Mouse (Mus musculus): ENCODE data around the gene Igsf21.
A peak's percentile ranks its signal among the peaks of the same experiment; 100 is the strongest.

Igsf21 gene

DNA sequence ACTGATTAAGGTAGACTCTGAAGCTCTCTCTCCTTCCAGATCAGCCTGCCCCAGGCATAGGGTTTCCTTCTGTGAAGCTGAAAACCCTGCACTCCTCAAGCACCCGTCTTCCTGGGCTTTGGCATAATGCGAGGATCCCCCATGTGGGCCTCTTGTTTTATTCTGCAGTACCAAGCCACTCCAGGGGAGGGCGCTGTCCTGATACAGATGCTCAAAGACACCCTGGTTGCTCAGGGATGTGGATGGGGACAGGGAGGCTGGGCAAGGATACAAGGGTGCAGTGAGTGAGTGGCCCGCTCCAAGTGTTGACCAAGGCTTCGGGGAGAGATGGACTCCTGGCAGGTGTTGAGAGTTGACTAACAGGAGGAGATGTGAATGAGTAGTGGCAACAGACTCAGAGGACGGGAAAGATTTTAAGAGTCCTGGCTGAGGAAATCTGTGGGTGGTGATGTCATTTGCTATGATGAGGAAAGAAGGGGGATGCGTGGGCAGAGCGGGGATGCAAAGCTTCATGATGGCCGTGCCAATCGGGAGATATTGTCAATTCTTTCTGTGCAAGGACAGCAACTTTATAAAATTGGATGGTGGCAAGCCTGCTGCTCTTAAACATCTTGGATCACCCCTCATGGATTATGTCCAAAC, 102.6 kb downstream of the Igsf21 start:
- peak; percentile 55 for DNase-seq (ENCODE audit: low read depth, low spot score)

DNA sequence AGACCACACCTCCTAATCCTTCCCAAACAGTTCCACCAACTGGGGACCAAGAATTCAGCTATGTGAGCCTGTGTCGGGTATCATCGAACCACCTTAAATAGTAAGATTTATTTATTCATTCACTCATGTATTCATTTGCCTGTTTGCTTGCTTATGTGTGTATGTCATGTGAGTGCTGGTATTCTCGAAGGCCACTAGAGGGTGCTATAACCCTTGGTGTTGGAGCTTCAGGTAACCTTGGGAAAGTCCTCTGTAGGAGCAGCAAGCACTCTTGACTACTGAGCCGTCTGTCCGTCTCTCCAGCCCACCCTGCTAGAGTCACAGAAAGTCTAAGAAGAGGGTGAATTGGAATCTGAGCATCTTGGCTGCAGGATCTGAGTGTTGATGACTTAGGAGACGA, 103.4 kb downstream of the Igsf21 start:
- no peak for DNase-seq (ENCODE audit: low read depth, low spot score)

GRCm38 (mm10) chr4:140140485-140140884, 106.1 kb downstream of the Igsf21 start:
- no peak for DNase-seq (ENCODE audit: low read depth, low spot score)

DNA sequence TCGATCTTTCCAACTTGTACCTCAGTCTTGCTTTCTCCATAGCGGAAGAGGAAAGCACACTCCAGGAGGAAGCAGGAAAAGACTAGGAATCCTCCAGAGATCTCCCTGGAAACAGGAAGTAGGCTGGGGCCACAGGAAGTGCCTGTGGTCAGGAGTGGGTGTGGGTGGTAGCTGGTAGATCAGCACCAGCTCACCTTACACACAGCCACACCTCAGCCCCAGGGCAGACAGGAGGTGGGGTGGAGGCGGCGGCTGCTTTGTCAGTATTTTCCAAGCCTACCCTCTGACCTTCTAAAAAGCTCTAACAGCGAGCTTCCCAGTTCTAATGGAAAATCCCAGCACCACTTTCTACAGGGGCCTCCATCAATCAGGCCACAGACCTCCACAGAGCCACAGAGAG, 107.7 kb downstream of the Igsf21 start:
- no peak for DNase-seq (ENCODE audit: low read depth, low spot score)

DNA sequence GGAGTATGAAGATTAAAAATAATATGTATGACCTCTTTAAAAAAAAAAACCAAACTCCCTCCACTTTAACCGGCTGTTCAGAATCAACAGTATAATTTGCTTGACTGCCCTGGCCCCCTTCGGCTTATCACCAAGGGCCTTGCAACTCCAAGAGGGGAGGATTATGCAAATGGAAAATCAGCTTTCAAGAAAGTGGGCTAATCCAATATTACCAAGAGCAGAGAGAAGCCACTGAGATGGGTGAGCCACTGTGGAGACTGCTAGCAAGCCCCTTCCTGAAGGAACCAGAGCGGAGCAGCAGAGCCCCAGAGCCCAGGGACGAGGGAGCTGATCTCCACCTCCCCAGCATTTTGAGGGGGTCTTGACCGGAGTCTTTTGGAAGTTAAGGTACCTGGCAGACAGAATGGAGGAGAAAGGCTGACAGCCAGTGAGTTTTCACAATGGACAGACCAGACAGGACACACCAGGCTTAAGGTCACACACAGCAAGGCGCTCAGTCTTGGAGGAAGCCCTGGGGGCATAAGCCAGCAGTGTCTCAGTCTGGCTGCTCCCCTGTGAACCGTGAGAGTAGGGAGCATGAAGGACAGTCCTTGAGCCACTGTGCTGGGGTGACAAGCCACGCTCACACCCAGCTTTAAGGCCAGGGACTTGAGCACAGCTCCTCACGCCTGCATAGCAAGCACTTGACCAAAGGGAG, 114.8 kb downstream of the Igsf21 start:
- DNase-seq (ENCODE audit: low read depth, low spot score): no peak

GRCm38 (mm10) chr4:140131201-140131600, 115.4 kb downstream of the Igsf21 start:
- DNase-seq (ENCODE audit: low read depth, low spot score): no peak

DNA sequence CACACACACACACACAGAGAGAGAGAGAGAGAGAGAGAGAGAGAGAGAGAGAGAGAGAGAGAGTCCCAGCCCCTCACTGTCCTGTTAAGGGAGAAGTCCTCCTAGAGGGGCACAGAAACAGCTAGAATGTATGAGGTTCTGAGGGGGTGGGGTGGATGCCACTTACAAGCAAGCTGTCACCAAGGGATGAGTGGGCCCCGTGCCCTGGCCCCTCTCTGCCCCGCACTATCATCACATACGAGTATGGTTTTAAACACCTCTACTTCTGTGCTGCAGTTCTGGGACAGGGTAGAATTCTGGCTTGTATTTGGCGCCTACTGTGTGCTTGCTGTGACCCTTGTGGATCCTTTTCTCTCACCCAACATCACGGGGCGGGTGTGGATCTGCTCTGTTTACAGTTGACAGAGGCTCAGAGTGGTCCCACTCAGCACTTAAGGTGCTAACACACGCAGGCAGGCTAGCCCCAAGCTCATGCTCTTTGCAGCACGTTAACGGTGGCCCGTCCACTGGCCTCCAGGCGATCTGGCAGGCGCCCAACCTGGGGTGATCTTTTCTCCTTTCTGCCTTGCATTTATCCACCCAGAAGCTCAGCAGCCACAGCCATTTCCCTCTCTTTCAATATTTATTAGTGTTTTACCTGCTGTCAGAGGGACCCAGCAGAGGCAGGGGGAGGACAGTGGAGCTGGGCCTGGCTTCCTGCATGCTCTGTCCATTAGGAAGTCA, 116.9 kb downstream of the Igsf21 start:
- DNase-seq (ENCODE audit: low read depth, low spot score): no peak

DNA sequence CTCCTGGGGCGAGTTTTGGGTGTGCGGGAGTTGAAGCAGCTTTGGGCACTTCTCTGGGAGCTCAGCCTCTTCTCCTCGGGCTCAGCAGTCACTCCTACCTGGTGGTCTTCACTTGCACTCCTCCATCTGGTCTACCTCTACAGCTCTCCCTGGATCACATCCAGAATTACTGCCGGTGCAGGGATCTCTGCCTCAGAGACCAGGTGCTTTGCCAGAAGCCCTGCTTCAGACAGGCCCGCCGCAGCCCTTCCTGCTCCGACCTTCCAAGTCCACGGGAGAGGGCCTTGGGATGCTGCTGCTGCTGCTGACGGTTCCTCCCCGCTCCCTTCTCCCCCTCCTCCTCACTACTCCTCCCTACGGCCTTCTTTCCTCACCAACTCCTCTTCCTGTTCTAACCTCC, 118.5 kb downstream of the Igsf21 start:
- no peak for DNase-seq (ENCODE audit: low read depth, low spot score)

DNA sequence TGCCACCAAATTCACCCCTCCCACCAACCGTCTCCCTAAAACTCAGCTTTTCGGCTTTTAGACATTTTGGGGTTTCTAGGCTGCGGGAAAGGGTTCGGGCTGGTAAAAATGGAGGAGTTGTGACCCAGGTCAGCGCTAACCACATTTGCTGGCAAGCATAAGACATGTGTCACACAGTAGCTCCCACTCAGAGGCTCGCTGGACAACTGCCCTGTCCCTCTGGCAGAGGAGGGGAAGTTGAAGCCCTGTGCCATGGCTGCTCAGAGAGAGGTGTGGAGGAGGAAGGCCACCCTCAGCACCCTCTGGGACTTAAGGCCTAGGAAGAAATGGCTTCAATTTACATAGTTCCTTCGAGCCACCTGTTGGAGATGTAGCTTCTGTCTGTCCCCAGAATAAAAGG, 120.8 kb downstream of the Igsf21 start:
- no peak for DNase-seq (ENCODE audit: low read depth, low spot score)

DNA sequence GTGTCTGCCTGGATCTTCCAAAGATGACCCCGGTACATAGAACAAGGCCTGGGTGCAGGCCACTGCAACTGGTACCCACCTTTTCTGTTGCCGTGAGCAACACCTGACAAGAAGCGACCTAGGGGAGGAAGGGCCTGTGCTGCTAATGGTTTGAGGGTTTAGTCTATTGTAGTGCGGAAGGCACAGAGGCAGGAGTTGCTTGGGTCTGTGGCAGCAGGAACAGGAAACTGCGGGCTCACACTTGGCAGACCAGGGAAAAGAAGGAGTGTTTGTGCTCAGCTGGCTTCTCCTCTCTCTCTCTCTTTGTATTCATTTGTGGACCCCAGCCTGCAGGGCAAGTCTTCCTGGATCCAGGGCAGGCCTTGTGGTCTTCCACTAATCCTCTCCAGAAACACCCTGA, 124.0 kb downstream of the Igsf21 start:
- no peak for DNase-seq (ENCODE audit: low read depth, low spot score)

DNA sequence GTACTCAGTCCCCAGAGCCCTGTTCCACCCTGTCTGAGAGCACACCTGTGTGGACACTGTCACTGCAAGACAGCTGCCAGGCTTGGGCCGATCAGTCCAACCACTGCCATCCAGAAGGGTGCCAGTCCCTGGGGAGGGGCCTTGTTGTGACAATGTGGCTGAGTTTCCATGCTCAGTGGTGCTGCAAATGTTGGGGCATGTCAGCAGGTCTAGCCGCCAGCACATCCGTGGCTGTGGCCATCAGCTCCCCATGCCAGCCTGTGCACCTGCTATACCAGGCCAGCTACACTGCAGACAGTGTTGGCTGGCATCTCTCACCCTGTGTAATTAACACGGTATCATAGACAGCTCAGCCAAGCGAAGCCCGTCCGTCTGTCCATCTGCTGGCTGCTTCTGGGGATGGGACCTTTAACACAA, 129.3 kb downstream of the Igsf21 start:
- DNase-seq (ENCODE audit: low read depth, low spot score): peak; percentile 89

DNA sequence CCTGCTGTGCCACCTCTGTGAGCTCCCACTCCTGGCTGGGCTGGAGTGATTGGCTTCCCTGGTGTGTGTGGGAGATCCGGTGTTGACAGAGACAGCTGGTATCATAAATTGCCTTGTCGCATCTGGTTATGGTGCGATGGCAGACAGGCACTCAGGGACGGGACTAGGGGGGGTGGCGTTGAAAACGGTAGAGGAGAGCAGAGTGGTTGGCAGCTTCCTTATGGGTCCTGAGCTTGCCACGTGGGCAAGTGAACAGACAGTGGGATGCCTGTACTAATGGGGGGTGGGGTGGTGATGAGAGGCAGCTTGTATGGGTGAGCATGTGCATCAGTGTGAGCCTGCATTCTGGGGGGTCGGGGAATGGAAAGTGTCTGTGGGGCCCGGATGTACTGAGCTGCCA, 130.8 kb downstream of the Igsf21 start:
- peak; percentile 78 for DNase-seq (ENCODE audit: low read depth, low spot score)

DNA sequence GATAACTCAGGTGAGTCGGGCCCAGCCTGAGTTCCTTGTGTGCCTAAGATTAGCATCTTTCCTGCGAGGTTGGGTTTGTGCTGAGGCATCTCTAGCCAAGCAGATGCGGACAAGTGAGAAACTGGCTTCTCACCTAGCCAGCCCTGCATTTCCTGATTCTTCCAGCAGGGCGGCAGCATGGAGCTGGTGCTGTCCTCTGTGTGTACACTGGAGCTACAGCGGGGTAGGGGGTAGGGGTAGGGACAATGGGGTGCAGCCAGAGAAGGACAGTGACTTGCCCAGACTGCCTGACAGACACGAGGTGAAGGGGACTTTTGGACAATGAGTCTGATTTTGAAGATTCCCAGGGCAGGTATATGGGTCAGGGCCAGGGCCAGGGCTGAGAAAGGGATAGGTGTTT, 131.5 kb downstream of the Igsf21 start:
- DNase-seq (ENCODE audit: low read depth, low spot score): no peak

GRCm38 (mm10) chr4:140113690-140114475, 132.7 kb downstream of the Igsf21 start:
- DNase-seq (ENCODE audit: low read depth, low spot score): no peak

- DNase-seq (ENCODE audit: low read depth, low spot score): peak; percentile 80
Observed at GRCm38 (mm10) chr4:140109626-140109948, 137.0 kb downstream of the Igsf21 start.

DNA sequence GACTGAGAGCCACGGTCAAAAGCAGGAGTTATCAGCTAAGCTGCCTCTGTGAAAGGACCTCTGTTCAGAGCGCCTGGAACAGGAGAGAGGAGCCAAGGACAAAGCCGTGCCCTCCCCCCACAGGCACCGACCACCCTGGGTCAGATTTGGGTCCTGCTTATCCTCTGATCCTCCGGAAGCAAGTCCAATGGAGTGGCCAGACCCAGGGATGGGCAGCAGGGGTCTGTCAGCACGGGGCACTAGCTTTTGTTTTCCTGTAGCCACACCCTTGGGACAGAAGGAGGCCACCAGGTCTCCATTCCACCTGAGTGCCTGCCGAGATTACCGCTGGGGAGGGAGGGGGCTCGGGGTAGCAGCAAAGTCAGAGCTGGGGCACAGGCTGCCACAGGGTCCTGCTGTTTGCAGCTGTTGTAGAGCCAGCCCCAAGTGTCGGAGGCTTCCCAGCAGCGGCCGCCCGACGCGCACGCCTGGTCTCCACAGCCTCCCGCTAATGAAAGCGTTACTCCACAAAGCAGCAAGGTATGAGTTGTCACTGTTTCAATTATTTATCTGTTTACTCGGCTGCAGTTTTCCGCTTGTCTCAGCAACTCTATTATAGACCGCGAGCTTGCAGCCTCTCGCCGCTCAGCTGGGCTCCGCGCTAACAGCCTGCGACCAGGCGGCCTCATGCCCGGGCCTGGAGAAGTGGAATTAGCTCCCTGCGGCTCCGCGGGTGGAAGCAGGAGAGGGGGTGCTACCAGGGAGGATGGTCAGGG, 137.5 kb downstream of the Igsf21 start:
- no peak for DNase-seq (ENCODE audit: low read depth, low spot score)

GRCm38 (mm10) chr4:140107161-140107560, 139.4 kb downstream of the Igsf21 start:
- no peak for DNase-seq (ENCODE audit: low read depth, low spot score)

DNA sequence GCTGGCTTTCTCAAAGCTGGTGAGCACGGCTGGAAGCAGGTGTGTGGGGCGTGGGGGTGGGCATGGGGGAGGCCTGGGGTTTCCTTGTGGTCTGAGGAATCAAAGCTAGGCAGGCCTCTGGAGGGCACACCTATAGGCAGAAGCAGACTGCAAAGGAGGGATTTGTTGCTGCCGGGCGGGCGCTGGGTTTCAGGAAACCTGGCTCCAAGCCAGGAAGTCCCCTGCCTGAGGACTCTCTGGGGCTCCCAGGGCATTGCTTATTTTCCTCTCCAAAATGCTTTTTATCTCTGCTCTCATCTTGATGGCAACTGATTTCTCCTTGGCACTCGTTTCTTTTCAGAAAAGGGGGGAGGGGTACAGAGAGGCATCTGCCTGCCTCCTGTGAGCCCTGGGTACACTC, 141.8 kb downstream of the Igsf21 start:
- no peak for DNase-seq (ENCODE audit: low read depth, low spot score)

GRCm38 (mm10) chr4:140103341-140104027, 143.1 kb downstream of the Igsf21 start:
- DNase-seq (ENCODE audit: low read depth, low spot score): peak; percentile 61

GRCm38 (mm10) chr4:140102581-140103200, 143.9 kb downstream of the Igsf21 start:
- DNase-seq (ENCODE audit: low read depth, low spot score): no peak

Measured in brain, adult 2 months (tissue).